Mouse (Mus musculus) naive thymus-derived CD4-positive, alpha-beta T cell, adult 5 months (primary cell): ENCODE measurements around the gene Fbxl16. TPM values are rescaled to one million over a fixed set of nuclear protein-coding genes. Genes with fewer than 3 reads are reported as not detected.

ENCODE experiments used
- polyA plus RNA-seq: library from polyadenylated mRNA; unstranded; fragments of 100-300 nt; shearing (Covaris generic); gene quantifications from one replicate; pipeline ENCODE4 v1.2.1, GENCODE M21; 2017

Fbxl16 gene
- polyA plus RNA-seq, 1 experiment from 2014 or later = not detected

Other genes with a start within 250 kb of the Fbxl16 start
- gene Sox8, start 238.4 kb upstream of the Fbxl16 start, polyA plus RNA-seq = 0.12 TPM
- gene Lmf1, start 230.0 kb upstream of the Fbxl16 start, polyA plus RNA-seq = 17.9 TPM
- gene Gng13, start 91.9 kb upstream of the Fbxl16 start, polyA plus RNA-seq = not detected
- gene Chtf18, start 81.7 kb upstream of the Fbxl16 start, polyA plus RNA-seq = 7.1 TPM
- gene Rpusd1, start 81.4 kb upstream of the Fbxl16 start, polyA plus RNA-seq = 4.9 TPM
- gene Mslnl, start 73.0 kb upstream of the Fbxl16 start, polyA plus RNA-seq = not detected
- gene Msln, start 54.7 kb upstream of the Fbxl16 start, polyA plus RNA-seq = not detected
- gene Narfl, start 35.3 kb upstream of the Fbxl16 start, polyA plus RNA-seq = 21.6 TPM
- 25.7 TPM for gene Haghl, start 23.4 kb upstream of the Fbxl16 start, polyA plus RNA-seq
- not detected for gene Ccdc78, start 22.5 kb upstream of the Fbxl16 start, polyA plus RNA-seq
- 109 TPM for gene Fam173a, start 16.2 kb upstream of the Fbxl16 start, polyA plus RNA-seq
- not detected for gene AC134908.4, start 13.4 kb upstream of the Fbxl16 start, polyA plus RNA-seq
- 28.3 TPM for gene Metrn, start 11.9 kb upstream of the Fbxl16 start, polyA plus RNA-seq
- 22.7 TPM for gene Wdr24, start 14.5 kb downstream of the Fbxl16 start, polyA plus RNA-seq
- 27.1 TPM for gene Jmjd8, start 19.8 kb downstream of the Fbxl16 start, polyA plus RNA-seq
- 149 TPM for gene Stub1, start 24.3 kb downstream of the Fbxl16 start, polyA plus RNA-seq
- 0.98 TPM for gene Rhbdl1, start 28.2 kb downstream of the Fbxl16 start, polyA plus RNA-seq
- 1.8 TPM for gene Gm20683, start 32.7 kb downstream of the Fbxl16 start, polyA plus RNA-seq
- 31.6 TPM for gene Rhot2, start 35.8 kb downstream of the Fbxl16 start, polyA plus RNA-seq
- gene Wdr90, start 52.4 kb downstream of the Fbxl16 start, polyA plus RNA-seq = 11.6 TPM
- 7.4 TPM for gene Mcrip2, start 59.7 kb downstream of the Fbxl16 start, polyA plus RNA-seq
- 46.3 TPM for gene Mettl26, start 66.0 kb downstream of the Fbxl16 start, polyA plus RNA-seq
- gene Wfikkn1, start 71.8 kb downstream of the Fbxl16 start, polyA plus RNA-seq = 0.81 TPM
- 21.6 TPM for gene Rab40c, start 110.6 kb downstream of the Fbxl16 start, polyA plus RNA-seq
- 44.4 TPM for gene Pigq, start 135.9 kb downstream of the Fbxl16 start, polyA plus RNA-seq
- gene Nhlrc4, start 135.9 kb downstream of the Fbxl16 start, polyA plus RNA-seq = not detected
- gene A930017K11Rik, start 143.5 kb downstream of the Fbxl16 start, polyA plus RNA-seq = not detected
- 25.9 TPM for gene Capn15, start 176.7 kb downstream of the Fbxl16 start, polyA plus RNA-seq